Mouse (Mus musculus) bone marrow macrophage, adult 2 months (primary cell): ENCODE results near the gene Aff3.

Source experiments
- CTCF ChIP-seq: IDR thresholded peaks from 2 replicates; pipeline ENCODE4 v1.5.1; 2012; ENCODE audit warnings: low read depth, mild to moderate bottlenecking, low read length, moderate library complexity
- POLR2A ChIP-seq: IDR thresholded peaks from 2 replicates; pipeline ENCODE4 v1.6.1; 2012; ENCODE audit warnings: mild to moderate bottlenecking, low read depth, low read length, borderline replicate concordance

DNA sequence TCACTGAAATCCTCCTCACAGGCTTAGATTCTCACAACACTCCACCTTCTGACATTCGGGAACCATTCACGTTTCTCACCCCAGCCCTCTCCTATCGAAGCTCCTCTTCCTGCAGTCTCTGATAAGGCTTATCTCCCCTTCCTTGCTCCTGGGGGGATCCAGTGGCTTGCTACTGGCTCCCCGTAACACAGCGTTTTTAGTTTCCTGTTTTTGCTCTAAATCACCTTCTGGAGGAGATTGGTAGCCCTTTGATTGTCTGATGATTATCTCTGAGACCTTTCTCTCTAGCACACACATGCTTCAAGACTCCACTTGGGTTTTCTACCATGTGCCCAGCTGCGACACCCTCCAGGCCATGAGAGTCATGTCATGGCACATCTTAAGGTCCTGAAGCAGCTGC lies 165.3 kb downstream of the Aff3 start:
- TF ChIP-seq POLR2A (no peak), CTCF (no peak)
